Comparison of ENCODE assay signal across 14 mouse cellular contexts in the genomic region with DNA sequence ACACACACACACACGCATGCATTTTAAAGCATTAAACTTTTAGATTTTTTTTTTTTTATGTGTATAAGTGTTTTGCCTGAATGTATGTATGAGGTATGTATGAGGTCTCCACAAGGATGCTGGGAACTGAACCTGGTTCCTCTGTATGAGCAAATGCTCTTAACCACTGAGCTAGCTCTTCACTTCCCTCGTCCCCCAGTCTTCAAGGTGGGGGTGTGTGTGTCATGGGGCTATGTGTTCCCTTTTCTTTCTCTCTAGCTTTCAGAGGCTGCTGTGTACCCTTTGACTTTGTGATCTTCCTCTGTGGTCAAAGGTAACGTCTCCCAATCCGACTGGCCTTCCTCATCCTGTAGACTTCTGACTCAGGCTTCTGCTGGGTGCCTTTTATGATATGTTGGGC. TPM values are rescaled to one million over a fixed set of nuclear protein-coding genes. Genes with fewer than 3 reads are reported as not detected.
DNase-seq lines count a peak whose midpoint lies in the region; ATAC-seq and TF ChIP-seq lines count a peak whose summit lies in the region.
"Had no signal": no experiment of that assay in that cellular context is flagged by ENCODE, and none has a peak within 500 bp of the region (broad histone marks: within the 10 kb centered on the region; RNA-seq: fewer than 3 reads in every experiment).

No protein-coding gene starts in this region.

- intact Hi-C loops in gastrocnemius, adult 2 months (cut with DNase I): no loop called here

- H3K9me3 ChIP-seq in kidney, embryonic 16.5 days (ENCODE audit: low read length): no peaks in the 10 kb centered on the region
- no peaks in the 10 kb centered on the region for H3K9me3 ChIP-seq in stomach, embryonic 15.5 days
- H3K9me3 ChIP-seq: forebrain, embryonic 13.5 days had no signal

- TF ChIP-seq CTCF in gastrocnemius, adult 2 months (IDR thresholded peaks at IDR 0.05): no peak

- H3K4me3 ChIP-seq in gastrocnemius, adult 2 months: no peak overlapping the region
- no peak overlapping the region for H3K4me3 ChIP-seq in kidney, embryonic 16.5 days (ENCODE audit: low read length)
- no peak overlapping the region for H3K4me3 ChIP-seq in stomach, embryonic 15.5 days (replicated peaks)
- H3K4me3 ChIP-seq: forebrain, embryonic 13.5 days had no signal

- H3K36me3 ChIP-seq in kidney, embryonic 16.5 days (ENCODE audit: insufficient read depth, low read length): no peaks in the 10 kb centered on the region
- no peaks in the 10 kb centered on the region for H3K36me3 ChIP-seq in stomach, embryonic 15.5 days

- H3K27me3 ChIP-seq in kidney, embryonic 16.5 days (ENCODE audit: insufficient read depth, low read length): no peaks in the 10 kb centered on the region
- H3K27me3 ChIP-seq in stomach, embryonic 15.5 days (replicated peaks): no peaks in the 10 kb centered on the region

- H3K27ac ChIP-seq in gastrocnemius, adult 2 months: peak overlapping the region; percentile 53
- H3K27ac ChIP-seq in kidney, embryonic 16.5 days (ENCODE audit: low read length): peak overlapping the region; percentile 86
- peak overlapping the region; percentile 82; the same call in 1 of the 2 replicates for H3K27ac ChIP-seq in stomach, embryonic 15.5 days
- H3K27ac ChIP-seq: forebrain, embryonic 13.5 days; hindbrain, embryonic 14.5 days had no signal

- H3K4me2 ChIP-seq in kidney, embryonic 16.5 days (replicated peaks; ENCODE audit: low read depth, low read length): no peak overlapping the region
- H3K4me2 ChIP-seq in stomach, embryonic 15.5 days: no peak overlapping the region
- H3K4me2 ChIP-seq: forebrain, embryonic 13.5 days; hindbrain, embryonic 14.5 days had no signal

- WGBS in kidney, embryonic 16.5 days: 84% methylated on average over 4 of the region's 4 CpGs
- 71% methylated on average over 4 of the region's 4 CpGs for WGBS in stomach, embryonic 15.5 days

- H3K4me1 ChIP-seq in kidney, embryonic 16.5 days (ENCODE audit: insufficient read depth, low read length): peaks cover 78% of the 10 kb centered on the region
- H3K4me1 ChIP-seq in stomach, embryonic 15.5 days: peaks cover 61% of the 10 kb centered on the region

- no peak overlapping the region for H3K9ac ChIP-seq in kidney, embryonic 16.5 days (replicated peaks; ENCODE audit: low read length)
- H3K9ac ChIP-seq in stomach, embryonic 15.5 days: no peak overlapping the region
- H3K9ac ChIP-seq: forebrain, embryonic 13.5 days; hindbrain, embryonic 14.5 days had no signal

- no peak for ATAC-seq in kidney, embryonic 16.5 days (ENCODE audit: low FRiP score, low TSS enrichment)
- peak; percentile 34 to 48; a peak in 3 of 4 replicates for ATAC-seq in hematopoietic stem cell, adult 5-6 weeks (replicated peaks in 1 of 2; ENCODE audit: insufficient read depth in 1 of 2, low FRiP score in 2 of 2, low TSS enrichment in 1 of 2, low read depth in 1 of 2, poor library complexity in 2 of 2, severe bottlenecking in 2 of 2)
- no peak for ATAC-seq in stomach, embryonic 15.5 days (ENCODE audit: insufficient read depth, low FRiP score, low read depth)
- ATAC-seq: forebrain, embryonic 13.5 days; midbrain, embryonic 16.5 days had no signal

- DNase-seq in gastrocnemius, adult 2 months: no peak
- no peak for DNase-seq in gastrocnemius, postnatal 4 days (ENCODE audit: low spot score in 2 of 2)
- DNase-seq in kidney, postnatal 14 days: no peak
- no peak for DNase-seq in adrenal gland, postnatal 25 days
- DNase-seq in right cerebral cortex, postnatal 36 days (ENCODE audit: low spot score in 2 of 2): no peak
- DNase-seq: cerebellum, adult 11 months; gastrocnemius, postnatal 14 days; lung, postnatal 14 days had no signal

RNA-seq across cellular contexts. Expression of gene Plekhg3, which starts 22.3 kb away (rescaled TPM):
- 1 to 10 TPM; 5.3 to 6.1 TPM for total RNA-seq in gastrocnemius, adult 2 months (2021)
- 10 to 100 TPM; 23.2 to 27.6 TPM for total RNA-seq in gastrocnemius, postnatal 4 days (2021)
- 23.0 and 24.8 TPM in 2 replicates for polyA plus RNA-seq in kidney, embryonic 16.5 days (2015; fragmentation: Nextera tagmentation; extraction: Ambion mirVana)
- total RNA-seq in hematopoietic stem cell, adult 5-6 weeks (2017): 9.6 and 12.3 TPM in 2 replicates
- 11.5 and 13.9 TPM in 2 replicates for polyA plus RNA-seq in stomach, embryonic 15.5 days (2015; fragmentation: Nextera tagmentation; extraction: Ambion mirVana)
- total RNA-seq in adrenal gland, postnatal 25 days (2021): 12.2 and 14.7 TPM in 2 replicates

Comparison
In these comparisons a context has a peak if more than half of its experiments do, and no peak if none do; other contexts are left out.
1. ATAC-seq: peak in hematopoietic stem cell, adult 5-6 weeks (2 of 2); none in kidney, embryonic 16.5 days (single experiment) and stomach, embryonic 15.5 days (single experiment).
2. Peak in every context shown above with its lines, with median percentiles within 50 percentile points of each other: H3K27ac ChIP-seq.